Mouse (Mus musculus): Measurements from ENCODE around the gene Atp5b. TPM values are rescaled to one million over a fixed set of nuclear protein-coding genes. Genes with fewer than 3 reads are reported as not detected.
A peak's percentile ranks its signal among the peaks of the same experiment; 100 is the strongest.

Gene Atp5b
- polyA plus RNA-seq, 1 experiment from 2014 or later = 2,052 TPM

GRCm38 (mm10) chr10:128096313-128096692 lies 13.2 kb downstream of the Atp5b start:
- H3K9me3 ChIP-seq (ENCODE audit: control insufficient read depth, low read depth, low read length) = no peaks in the 10 kb centered on the region
- H3K36me3 ChIP-seq (ENCODE audit: control insufficient read depth, insufficient read depth, low read length) = no peaks in the 10 kb centered on the region
- no peak overlapping the region for H3K27ac ChIP-seq (ENCODE audit: low read length)
- WGBS = 18% methylated on average over 4 of the region's 4 CpGs
- H3K4me2 ChIP-seq (replicated peaks; ENCODE audit: low read depth, low read length) = peak overlapping the region; percentile 10; the same call in 1 of the 2 replicates
- no peaks in the 10 kb centered on the region for H3K27me3 ChIP-seq (ENCODE audit: control insufficient read depth, insufficient read depth, low read length)
- H3K4me3 ChIP-seq (ENCODE audit: low read depth, low read length) = peak overlapping the region; percentile 84
- peaks cover 40% of the 10 kb centered on the region for H3K4me1 ChIP-seq (ENCODE audit: control insufficient read depth, insufficient read depth, low read length)
- ATAC-seq (ENCODE audit: insufficient number of reproducible peaks, insufficient read depth, low FRiP score, low read depth) = no peak
- H3K9ac ChIP-seq (replicated peaks; ENCODE audit: low read depth, low read length) = no peak overlapping the region

GRCm38 (mm10) chr10:128096693-128097586 lies 13.9 kb downstream of the Atp5b start:
- Histone ChIP-seq H3K9ac (replicated peaks; ENCODE audit: low read depth, low read length) (peak overlapping the region; percentile 88), H3K4me3 (ENCODE audit: low read depth, low read length) (peak overlapping the region; percentile 84), H3K27ac (ENCODE audit: low read length) (peak overlapping the region; percentile 83), H3K4me2 (replicated peaks; ENCODE audit: low read depth, low read length) (peak overlapping the region; percentile 82), H3K9me3 (ENCODE audit: control insufficient read depth, low read depth, low read length) (no peaks in the 10 kb centered on the region), H3K36me3 (ENCODE audit: control insufficient read depth, insufficient read depth, low read length) (no peaks in the 10 kb centered on the region), H3K27me3 (ENCODE audit: control insufficient read depth, insufficient read depth, low read length) (no peaks in the 10 kb centered on the region), H3K4me1 (ENCODE audit: control insufficient read depth, insufficient read depth, low read length) (peaks cover 33% of the 10 kb centered on the region)
- peak; percentile 77 for ATAC-seq (ENCODE audit: insufficient number of reproducible peaks, insufficient read depth, low FRiP score, low read depth)
- under 1% methylated on average over 79 of the region's 86 CpGs for WGBS

- peak overlapping the region; percentile 82 for H3K4me2 ChIP-seq (replicated peaks; ENCODE audit: low read depth, low read length)
- peak overlapping the region; percentile 83 for H3K27ac ChIP-seq (ENCODE audit: low read length)
- H3K9ac ChIP-seq (replicated peaks; ENCODE audit: low read depth, low read length) = peak overlapping the region; percentile 88
- H3K27me3 ChIP-seq (ENCODE audit: control insufficient read depth, insufficient read depth, low read length) = no peaks in the 10 kb centered on the region
- H3K36me3 ChIP-seq (ENCODE audit: control insufficient read depth, insufficient read depth, low read length) = no peaks in the 10 kb centered on the region
- ATAC-seq (ENCODE audit: insufficient number of reproducible peaks, insufficient read depth, low FRiP score, low read depth) = no peak
- WGBS = under 1% methylated on average over 13 of the region's 13 CpGs
- H3K4me3 ChIP-seq (ENCODE audit: low read depth, low read length) = peak overlapping the region; percentile 84
- no peaks in the 10 kb centered on the region for H3K9me3 ChIP-seq (ENCODE audit: control insufficient read depth, low read depth, low read length)
- H3K4me1 ChIP-seq (ENCODE audit: control insufficient read depth, insufficient read depth, low read length) = peaks cover 32% of the 10 kb centered on the region
Observed at GRCm38 (mm10) chr10:128097587-128097971, 14.5 kb downstream of the Atp5b start.

- H3K9ac ChIP-seq (replicated peaks; ENCODE audit: low read depth, low read length) = no peak overlapping the region
- no peaks in the 10 kb centered on the region for H3K4me1 ChIP-seq (ENCODE audit: control insufficient read depth, insufficient read depth, low read length)
- H3K27ac ChIP-seq (ENCODE audit: low read length) = no peak overlapping the region
- H3K27me3 ChIP-seq (ENCODE audit: control insufficient read depth, insufficient read depth, low read length) = no peaks in the 10 kb centered on the region
- no peaks in the 10 kb centered on the region for H3K9me3 ChIP-seq (ENCODE audit: control insufficient read depth, low read depth, low read length)
- H3K4me3 ChIP-seq (ENCODE audit: low read depth, low read length) = no peak overlapping the region
- WGBS = 91% methylated on average over 4 of the region's 4 CpGs
- H3K4me2 ChIP-seq (replicated peaks; ENCODE audit: low read depth, low read length) = no peak overlapping the region
- H3K36me3 ChIP-seq (ENCODE audit: control insufficient read depth, insufficient read depth, low read length) = peaks cover 57% of the 10 kb centered on the region
- ATAC-seq (ENCODE audit: insufficient number of reproducible peaks, insufficient read depth, low FRiP score, low read depth) = no peak
Observed at GRCm38 (mm10) chr10:128110103-128110761, 27.2 kb downstream of the Atp5b start.

GRCm38 (mm10) chr10:128111227-128111626 lies 28.2 kb downstream of the Atp5b start:
- H3K27me3 ChIP-seq (ENCODE audit: control insufficient read depth, insufficient read depth, low read length) = no peaks in the 10 kb centered on the region
- no peaks in the 10 kb centered on the region for H3K4me1 ChIP-seq (ENCODE audit: control insufficient read depth, insufficient read depth, low read length)
- H3K36me3 ChIP-seq (ENCODE audit: control insufficient read depth, insufficient read depth, low read length) = peaks cover 66% of the 10 kb centered on the region
- no peaks in the 10 kb centered on the region for H3K9me3 ChIP-seq (ENCODE audit: control insufficient read depth, low read depth, low read length)
- no peak overlapping the region for H3K4me3 ChIP-seq (ENCODE audit: low read depth, low read length)
- H3K4me2 ChIP-seq (replicated peaks; ENCODE audit: low read depth, low read length) = no peak overlapping the region
- H3K27ac ChIP-seq (ENCODE audit: low read length) = no peak overlapping the region
- no peak for ATAC-seq (ENCODE audit: insufficient number of reproducible peaks, insufficient read depth, low FRiP score, low read depth)
- H3K9ac ChIP-seq (replicated peaks; ENCODE audit: low read depth, low read length) = no peak overlapping the region

- peaks cover 93% of the 10 kb centered on the region for H3K36me3 ChIP-seq (ENCODE audit: control insufficient read depth, insufficient read depth, low read length)
- WGBS = 86% methylated on average over 7 of the region's 7 CpGs
- ATAC-seq (ENCODE audit: insufficient number of reproducible peaks, insufficient read depth, low FRiP score, low read depth) = no peak
- no peaks in the 10 kb centered on the region for H3K4me1 ChIP-seq (ENCODE audit: control insufficient read depth, insufficient read depth, low read length)
- no peak overlapping the region for H3K4me3 ChIP-seq (ENCODE audit: low read depth, low read length)
- H3K9me3 ChIP-seq (ENCODE audit: control insufficient read depth, low read depth, low read length) = no peaks in the 10 kb centered on the region
- H3K27me3 ChIP-seq (ENCODE audit: control insufficient read depth, insufficient read depth, low read length) = no peaks in the 10 kb centered on the region
- no peak overlapping the region for H3K4me2 ChIP-seq (replicated peaks; ENCODE audit: low read depth, low read length)
- H3K27ac ChIP-seq (ENCODE audit: low read length) = no peak overlapping the region
- H3K9ac ChIP-seq (replicated peaks; ENCODE audit: low read depth, low read length) = no peak overlapping the region
Observed at GRCm38 (mm10) chr10:128123833-128124232, 40.8 kb downstream of the Atp5b start.

GRCm38 (mm10) chr10:128124831-128125230 lies 41.8 kb downstream of the Atp5b start:
- H3K9ac ChIP-seq (replicated peaks; ENCODE audit: low read depth, low read length) = no peak overlapping the region
- no peak overlapping the region for H3K4me2 ChIP-seq (replicated peaks; ENCODE audit: low read depth, low read length)
- no peaks in the 10 kb centered on the region for H3K27me3 ChIP-seq (ENCODE audit: control insufficient read depth, insufficient read depth, low read length)
- WGBS = 94% methylated on average over 9 of the region's 9 CpGs
- peaks cover 91% of the 10 kb centered on the region for H3K36me3 ChIP-seq (ENCODE audit: control insufficient read depth, insufficient read depth, low read length)
- no peak overlapping the region for H3K27ac ChIP-seq (ENCODE audit: low read length)
- no peaks in the 10 kb centered on the region for H3K4me1 ChIP-seq (ENCODE audit: control insufficient read depth, insufficient read depth, low read length)
- H3K4me3 ChIP-seq (ENCODE audit: low read depth, low read length) = no peak overlapping the region
- no peak for ATAC-seq (ENCODE audit: insufficient number of reproducible peaks, insufficient read depth, low FRiP score, low read depth)
- no peaks in the 10 kb centered on the region for H3K9me3 ChIP-seq (ENCODE audit: control insufficient read depth, low read depth, low read length)

- H3K9me3 ChIP-seq (ENCODE audit: control insufficient read depth, low read depth, low read length) = no peaks in the 10 kb centered on the region
- no peaks in the 10 kb centered on the region for H3K27me3 ChIP-seq (ENCODE audit: control insufficient read depth, insufficient read depth, low read length)
- no peak overlapping the region for H3K27ac ChIP-seq (ENCODE audit: low read length)
- H3K4me1 ChIP-seq (ENCODE audit: control insufficient read depth, insufficient read depth, low read length) = no peaks in the 10 kb centered on the region
- no peak overlapping the region for H3K4me3 ChIP-seq (ENCODE audit: low read depth, low read length)
- H3K4me2 ChIP-seq (replicated peaks; ENCODE audit: low read depth, low read length) = no peak overlapping the region
- no peak for ATAC-seq (ENCODE audit: insufficient number of reproducible peaks, insufficient read depth, low FRiP score, low read depth)
- 88% methylated on average over 14 of the region's 14 CpGs for WGBS
- H3K36me3 ChIP-seq (ENCODE audit: control insufficient read depth, insufficient read depth, low read length) = peaks cover 88% of the 10 kb centered on the region
- H3K9ac ChIP-seq (replicated peaks; ENCODE audit: low read depth, low read length) = no peak overlapping the region
Observed at GRCm38 (mm10) chr10:128125951-128126350, 42.9 kb downstream of the Atp5b start.
